Mouse (Mus musculus) telencephalon, adult 2 months (tissue): ENCODE data around the gene Mmp9.

ENCODE experiments used
- DNase-seq: peaks from one replicate; pipeline ENCODE4 v3.0.0-alpha.2; 2011; ENCODE audit warnings: low read depth, low spot score

The Mmp9 gene

GRCm38 (mm10) chr2:164912749-164913427, 27.7 kb upstream of the Mmp9 start:
- DNase-seq: no peak

GRCm38 (mm10) chr2:164913428-164913786, 27.2 kb upstream of the Mmp9 start:
- DNase-seq: no peak

GRCm38 (mm10) chr2:164916820-164917219, 23.8 kb upstream of the Mmp9 start:
- no peak for DNase-seq

GRCm38 (mm10) chr2:164917371-164917770, 23.2 kb upstream of the Mmp9 start:
- DNase-seq: no peak

GRCm38 (mm10) chr2:164918325-164918724, 22.3 kb upstream of the Mmp9 start:
- no peak for DNase-seq

GRCm38 (mm10) chr2:164921984-164922383, 18.6 kb upstream of the Mmp9 start:
- no peak for DNase-seq

GRCm38 (mm10) chr2:164923291-164923690, 17.3 kb upstream of the Mmp9 start:
- no peak for DNase-seq

GRCm38 (mm10) chr2:164924100-164924857, 16.3 kb upstream of the Mmp9 start:
- DNase-seq: peak; percentile 70

GRCm38 (mm10) chr2:164930706-164931581, 9.6 kb upstream of the Mmp9 start:
- DNase-seq: no peak

GRCm38 (mm10) chr2:164933534-164933933, 7.0 kb upstream of the Mmp9 start:
- DNase-seq: no peak

- no peak for DNase-seq
Observed at GRCm38 (mm10) chr2:164935991-164936390, 4.6 kb upstream of the Mmp9 start.

- peak; percentile 64 for DNase-seq
Observed at GRCm38 (mm10) chr2:164938146-164939091, 2.2 kb upstream of the Mmp9 start.

GRCm38 (mm10) chr2:164939106-164939505, 1.5 kb upstream of the Mmp9 start:
- no peak for DNase-seq

- no peak for DNase-seq
Observed at GRCm38 (mm10) chr2:164942692-164943290, 2.2 kb downstream of the Mmp9 start.

GRCm38 (mm10) chr2:164947506-164947905, 6.9 kb downstream of the Mmp9 start:
- no peak for DNase-seq

- DNase-seq: no peak
Observed at GRCm38 (mm10) chr2:164947930-164948329, 7.3 kb downstream of the Mmp9 start.

GRCm38 (mm10) chr2:164948962-164949361, 8.4 kb downstream of the Mmp9 start:
- no peak for DNase-seq

GRCm38 (mm10) chr2:164950501-164950900, 9.9 kb downstream of the Mmp9 start:
- DNase-seq: no peak

GRCm38 (mm10) chr2:164951745-164952144, 11.2 kb downstream of the Mmp9 start:
- no peak for DNase-seq

GRCm38 (mm10) chr2:164952448-164952847, 11.9 kb downstream of the Mmp9 start:
- DNase-seq: no peak

- DNase-seq: no peak
Observed at GRCm38 (mm10) chr2:164953224-164953623, 12.6 kb downstream of the Mmp9 start.
